Mouse (Mus musculus) brain, embryonic 14.5 days (tissue): ENCODE measurements at regions not wholly inside any gene's neighbourhood (a gene's known extent, or its start where the extent isn't known, plus 50 kb on each side); places are given as distances from the start of the nearest gene placed in this dataset.

Source experiments
- DNase-seq: peaks from one replicate; pipeline ENCODE4 v3.0.0-alpha.2; 2011; ENCODE audit warnings: low read depth
- CTCF ChIP-seq: fragments of 200-500 bp; IDR thresholded peaks from 2 replicates; pipeline ENCODE4 v1.5.1; 2012; ENCODE audit warnings: inconsistent platforms, mild to moderate bottlenecking, moderate library complexity, borderline replicate concordance; ENCODE audit not compliant: insufficient read depth, insufficient read length; ENCODE audit errors: extremely low read depth
- POLR2A ChIP-seq: fragments of 200-500 bp; IDR thresholded peaks from 2 replicates; pipeline ENCODE4 v1.6.1; 2012; ENCODE audit warnings: mild to moderate bottlenecking, inconsistent platforms, borderline replicate concordance; ENCODE audit not compliant: poor library complexity, insufficient read depth, insufficient read length, severe bottlenecking; ENCODE audit errors: extremely low read depth

DNA sequence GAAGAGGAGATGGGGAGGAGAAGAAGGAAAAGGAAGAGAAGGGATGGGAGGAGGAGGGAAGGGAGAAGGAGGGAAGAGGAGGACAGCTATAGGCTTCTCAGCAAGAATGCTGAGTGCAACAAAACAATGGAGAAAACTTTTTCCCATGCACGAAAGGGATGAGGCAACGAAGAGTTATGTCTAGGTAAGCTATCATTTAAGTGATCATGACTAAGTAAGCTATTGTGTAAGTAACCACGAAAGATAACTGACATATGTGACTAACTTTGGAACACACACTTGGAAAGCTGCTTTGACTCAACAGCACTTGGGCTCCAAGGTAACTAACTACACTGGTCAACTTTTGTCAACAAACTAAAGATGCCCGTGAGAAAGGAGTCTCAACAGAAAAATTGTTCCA, 50.9 kb upstream of the Fstl1 start:
- DNase-seq, result no peak
- no peak for TF ChIP-seq POLR2A
- no peak for TF ChIP-seq CTCF

DNA sequence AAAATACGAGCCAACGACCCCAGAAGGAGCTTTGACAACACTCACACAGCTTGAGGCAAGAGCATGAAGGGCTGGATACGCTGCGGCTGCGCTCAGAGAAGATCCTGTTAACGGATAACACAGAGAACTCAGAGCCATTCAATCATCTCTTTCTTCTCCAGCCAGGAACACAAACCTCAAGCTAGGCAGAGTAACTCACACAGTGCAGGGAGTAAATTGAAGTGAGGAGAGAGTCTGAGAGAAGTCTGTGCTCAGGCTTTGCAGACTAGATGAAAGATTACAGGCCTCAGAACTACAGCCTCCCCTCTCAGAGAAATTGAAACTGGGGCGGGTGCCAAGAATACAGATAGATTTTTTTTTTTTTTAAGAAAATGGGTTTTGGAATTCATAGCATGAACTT, 60.9 kb upstream of the Ndufb4 start:
- TF ChIP-seq POLR2A, result no peak
- no peak for TF ChIP-seq CTCF
- peak; percentile 81 for DNase-seq

DNA sequence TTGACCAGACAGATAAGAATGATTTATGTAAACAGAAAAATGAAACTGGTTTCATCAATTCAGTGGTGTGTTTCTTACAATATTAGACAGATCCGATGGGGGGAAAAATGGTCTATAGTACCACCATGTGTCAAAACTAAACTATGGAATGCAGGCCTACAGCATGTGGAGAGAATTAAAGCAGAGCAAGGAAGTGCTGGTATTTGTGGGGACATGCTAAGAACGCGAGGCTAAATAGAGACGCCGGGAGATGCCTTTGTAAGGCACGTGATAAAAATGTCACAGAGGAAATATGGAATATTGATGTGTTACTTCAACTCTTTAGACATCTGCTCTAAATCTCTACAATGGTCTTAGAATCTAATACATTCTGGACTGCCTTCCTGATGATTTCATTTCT, 60.0 kb upstream of the Ndufb4 start:
- DNase-seq, result no peak
- TF ChIP-seq POLR2A, result no peak
- no peak for TF ChIP-seq CTCF

DNA sequence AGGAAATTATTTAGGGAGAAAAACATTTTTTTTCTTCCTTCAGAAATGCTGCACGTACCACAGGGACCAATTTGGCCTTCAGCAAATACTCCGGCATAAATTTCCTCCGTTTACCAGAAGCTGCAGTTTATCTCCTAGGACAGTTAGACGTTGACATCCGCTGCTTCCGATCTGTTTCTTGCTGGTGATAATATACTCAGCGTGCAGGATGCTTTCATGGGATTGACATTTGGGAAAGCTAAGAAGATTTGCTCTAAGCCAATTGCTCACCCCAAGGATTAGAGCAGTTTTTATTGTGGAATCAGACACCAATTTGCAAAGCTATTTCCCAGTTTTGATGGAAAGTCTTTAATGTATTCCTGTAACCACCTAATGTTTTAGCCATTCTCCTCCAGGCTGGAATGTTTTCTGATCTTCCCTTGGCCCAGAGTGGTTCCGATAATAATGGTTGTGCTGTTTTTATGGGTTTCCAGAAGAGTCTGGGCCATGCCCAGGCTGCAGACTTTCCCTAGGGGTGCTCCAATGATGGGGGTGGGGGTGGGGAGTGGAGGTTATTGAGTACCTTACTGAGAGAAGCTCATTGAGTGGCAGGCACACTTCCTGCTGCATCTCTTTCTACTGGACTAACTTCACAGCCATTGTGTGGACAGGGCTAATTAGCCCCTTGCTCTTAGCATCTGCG, 52.1 kb upstream of the Ndufb4 start:
- TF ChIP-seq POLR2A (no peak), CTCF (no peak)

DNA sequence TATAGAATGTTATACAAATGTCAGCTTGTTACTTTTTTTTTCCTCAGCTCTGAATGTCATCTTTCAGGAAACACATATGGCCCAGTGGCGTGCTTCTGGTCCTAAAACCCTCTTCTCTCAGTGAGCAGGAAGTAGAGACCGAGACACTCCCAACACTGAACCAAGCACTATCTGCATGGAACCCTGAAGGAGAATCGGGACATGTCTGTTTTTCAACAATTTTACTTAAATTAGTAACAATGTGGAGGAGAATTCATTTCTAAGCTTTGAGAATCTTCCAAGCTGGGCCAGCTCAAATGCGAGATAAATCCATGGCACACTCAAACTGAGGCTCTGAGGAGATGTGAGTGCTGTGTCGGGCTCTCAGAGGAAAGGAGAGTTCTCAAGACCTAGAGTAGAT, 51.0 kb upstream of the Ndufb4 start:
- DNase-seq, result no peak
- TF ChIP-seq CTCF (no peak), POLR2A (no peak)

More for the DNA sequence above, 52.1 kb upstream of the Ndufb4 start:
- peak; percentile 73 for DNase-seq

DNA sequence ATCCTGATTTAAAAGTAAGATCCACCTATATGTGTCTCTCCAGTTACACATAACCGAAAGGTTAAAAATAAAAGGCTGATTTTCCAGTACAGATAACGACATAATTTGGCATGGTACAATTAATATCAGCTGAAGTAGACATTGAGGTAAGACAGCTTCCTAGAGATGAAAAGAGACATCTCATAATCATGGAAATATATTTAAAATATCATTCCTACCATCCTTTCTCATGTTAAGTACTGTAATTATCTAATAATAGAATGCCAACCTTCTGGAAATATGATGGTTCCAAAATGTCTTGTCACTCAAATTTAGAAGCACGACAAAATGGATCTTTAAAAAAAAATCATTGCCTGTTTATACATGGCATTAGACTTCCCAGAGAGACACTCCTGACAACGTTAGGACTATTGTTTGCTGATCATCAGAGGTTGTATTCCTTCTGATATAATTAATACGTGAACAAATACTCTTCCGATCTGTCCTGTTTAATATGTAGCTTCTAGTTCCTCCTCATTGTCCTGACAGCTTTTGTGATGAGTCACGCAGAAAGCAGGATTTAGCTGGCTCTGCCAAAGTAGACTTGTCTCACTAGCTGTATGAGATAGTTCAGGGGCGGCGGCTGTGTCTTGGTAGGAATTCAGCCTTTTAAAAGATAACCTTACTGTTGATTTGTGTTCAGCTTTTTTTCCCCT, 50.4 kb upstream of the Ndufb4 start:
- DNase-seq, result peak; percentile 59
- TF ChIP-seq POLR2A (no peak), CTCF (no peak)
